Mouse (Mus musculus) limb, embryonic 14.5 days (tissue): ENCODE measurements at regions not wholly inside any gene's neighbourhood (a gene's known extent, or its start where the extent isn't known, plus 50 kb on each side); places are given as distances from the start of the nearest gene placed in this dataset.

Experiments used
- ATAC-seq: fragments of 200-750 bp; cut with Nextera tagmentation; 2 replicates; pipeline ENCODE4 v1.8.0; 2017; ENCODE audit warnings: low read depth, moderate number of reproducible peaks, moderate TSS enrichment; ENCODE audit not compliant: low FRiP score
- DNase-seq: peaks from one replicate; pipeline ENCODE4 v3.0.0-alpha.2; 2015; ENCODE audit warnings: low spot score
- H3K27ac ChIP-seq: fragments of 300-500 bp; sonication (generic); replicated peaks from 2 replicates; pipeline ENCODE4 v1.5.1; 2014; ENCODE audit warnings: low read depth, mild to moderate bottlenecking, low read length, moderate library complexity, mixed read lengths
- H3K27me3 ChIP-seq: fragments of 300-500 bp; sonication (generic); 2 replicates; pipeline ENCODE4 v1.6.1; 2014; ENCODE audit warnings: low read length, mixed read lengths; ENCODE audit not compliant: control insufficient read depth, insufficient read depth
- H3K36me3 ChIP-seq: fragments of 300-500 bp; sonication (generic); 2 replicates; pipeline ENCODE4 v1.6.1; 2014; ENCODE audit warnings: mild to moderate bottlenecking, low read length, moderate library complexity, mixed read lengths; ENCODE audit not compliant: control insufficient read depth, insufficient read depth
- H3K4me1 ChIP-seq: fragments of 300-500 bp; sonication (generic); 2 replicates; pipeline ENCODE4 v1.6.1; 2014; ENCODE audit warnings: antibody characterized with exemption, low read length, mixed read lengths; ENCODE audit not compliant: control insufficient read depth, insufficient read depth
- H3K4me2 ChIP-seq: fragments of 300-500 bp; sonication (generic); replicated peaks from 2 replicates; pipeline ENCODE4 v1.6.1; 2014; ENCODE audit warnings: low read depth, mild to moderate bottlenecking, low read length, moderate library complexity; ENCODE audit not compliant: severe bottlenecking
- H3K4me3 ChIP-seq: fragments of 300-500 bp; sonication (generic); replicated peaks from 2 replicates; pipeline ENCODE4 v1.5.1; 2014; ENCODE audit warnings: low read length
- H3K9ac ChIP-seq: fragments of 300-500 bp; sonication (generic); 2 replicates; pipeline ENCODE4 v1.6.1; 2014; ENCODE audit warnings: mild to moderate bottlenecking, low read depth, low read length, moderate library complexity; ENCODE audit not compliant: severe bottlenecking
- H3K9me3 ChIP-seq: fragments of 300-500 bp; sonication (generic); 2 replicates; pipeline ENCODE4 v1.6.1; 2016; ENCODE audit warnings: low read length; ENCODE audit not compliant: control insufficient read depth
- POLR2A ChIP-seq: fragments of 200-500 bp; IDR thresholded peaks from 2 replicates; pipeline ENCODE4 v1.8.0; 2012; ENCODE audit warnings: inconsistent platforms, mild to moderate bottlenecking, moderate library complexity, borderline replicate concordance; ENCODE audit not compliant: insufficient read depth, insufficient read length; ENCODE audit errors: extremely low read depth
- WGBS: fragments of 180-500 bp; shearing (Covaris S2); extraction: QIAGEN DNeasy Blood & Tissue Kit; methylation state at CpG from one replicate; pipeline ENCODE4 v1.1.7; 2014; 5-methylcytosine and 5-hydroxymethylcytosine counted together

GRCm38 (mm10) chr13:38281712-38282111 is 63.2 kb upstream of the Bmp6 start:
- DNase-seq (no peak), ATAC-seq (no peak)
- H3K27ac ChIP-seq = no peak overlapping the region
- H3K36me3 ChIP-seq = no peaks in the 10 kb centered on the region
- no peak overlapping the region for H3K4me2 ChIP-seq
- no peaks in the 10 kb centered on the region for H3K4me1 ChIP-seq
- H3K9me3 ChIP-seq = no peaks in the 10 kb centered on the region
- 79% methylated on average over 5 of the region's 5 CpGs for WGBS
- TF ChIP-seq POLR2A = no peak
- no peak overlapping the region for H3K9ac ChIP-seq
- H3K4me3 ChIP-seq = no peak overlapping the region
- no peaks in the 10 kb centered on the region for H3K27me3 ChIP-seq

GRCm38 (mm10) chr13:38287960-38288359 is 56.9 kb upstream of the Bmp6 start:
- Histone ChIP-seq H3K27ac (no peak overlapping the region), H3K9me3 (no peaks in the 10 kb centered on the region), H3K9ac (no peak overlapping the region), H3K4me2 (no peak overlapping the region), H3K4me3 (no peak overlapping the region), H3K36me3 (no peaks in the 10 kb centered on the region), H3K4me1 (peaks cover 20% of the 10 kb centered on the region), H3K27me3 (no peaks in the 10 kb centered on the region)
- ATAC-seq (no peak), DNase-seq (no peak)
- no peak for TF ChIP-seq POLR2A
- 89% methylated on average over 3 of the region's 3 CpGs for WGBS

- Histone ChIP-seq H3K4me3 (no peak overlapping the region), H3K27me3 (no peaks in the 10 kb centered on the region), H3K9me3 (no peaks in the 10 kb centered on the region), H3K9ac (no peak overlapping the region), H3K27ac (peak overlapping the region; percentile 58), H3K36me3 (no peaks in the 10 kb centered on the region), H3K4me1 (peaks cover 20% of the 10 kb centered on the region), H3K4me2 (no peak overlapping the region)
- ATAC-seq = peak; percentile 31; the same call in 1 of the 2 replicates
- WGBS = 57% methylated on average over 14 of the region's 14 CpGs
- TF ChIP-seq POLR2A = no peak
- peak; percentile 31 for DNase-seq
Measured at GRCm38 (mm10) chr13:38288572-38289440, 56.1 kb upstream of the Bmp6 start.

- no peak for TF ChIP-seq POLR2A
- Histone ChIP-seq H3K4me2 (peak overlapping the region; percentile 20; the same call in 1 of the 2 replicates), H3K27ac (0 out of 2 replicates have a peak overlapping the region, but pooled peaks have one; percentile 15), H3K4me3 (no peak overlapping the region), H3K9ac (no peak overlapping the region), H3K4me1 (peaks cover 20% of the 10 kb centered on the region), H3K27me3 (no peaks in the 10 kb centered on the region), H3K9me3 (no peaks in the 10 kb centered on the region), H3K36me3 (no peaks in the 10 kb centered on the region)
- WGBS = 19% methylated on average over 21 of the region's 21 CpGs
- DNase-seq = peak; percentile 15
- ATAC-seq = peak; percentile 56
Measured at GRCm38 (mm10) chr13:38290287-38290941, 54.5 kb upstream of the Bmp6 start.

- WGBS = 89% methylated on average over 4 of the region's 4 CpGs
- H3K9ac ChIP-seq = no peak overlapping the region
- ATAC-seq (no peak), DNase-seq (no peak)
- no peaks in the 10 kb centered on the region for H3K36me3 ChIP-seq
- no peak overlapping the region for H3K27ac ChIP-seq
- TF ChIP-seq POLR2A = no peak
- H3K4me2 ChIP-seq = no peak overlapping the region
- H3K9me3 ChIP-seq = no peaks in the 10 kb centered on the region
- no peak overlapping the region for H3K4me3 ChIP-seq
- no peaks in the 10 kb centered on the region for H3K27me3 ChIP-seq
- peaks cover 20% of the 10 kb centered on the region for H3K4me1 ChIP-seq
Measured at GRCm38 (mm10) chr13:38291487-38291886, 53.4 kb upstream of the Bmp6 start.
